Mouse (Mus musculus): ENCODE results near the gene Acsl6. TPM values are rescaled to one million over a fixed set of nuclear protein-coding genes. Genes with fewer than 3 reads are reported as not detected.

Gene Acsl6
- polyA plus RNA-seq, 1 experiment from 2014 or later, result 0.28 TPM

GRCm38 (mm10) chr11:54317795-54318194, 14.2 kb downstream of the Acsl6 start:
- Histone ChIP-seq H3K9ac (ENCODE audit: low read length) (no peak overlapping the region), H3K4me1 (ENCODE audit: control insufficient read depth in 2 of 2, insufficient read depth in 2 of 2, low read length in 2 of 2) (peaks cover 12 to 13% of the 10 kb centered on the region in 2 experiments), H3K36me3 (ENCODE audit: control insufficient read depth, insufficient read depth, low read length) (no peaks in the 10 kb centered on the region), H3K27me3 (ENCODE audit: control insufficient read depth, insufficient read depth, low read length) (no peaks in the 10 kb centered on the region), H3K27ac (replicated peaks in 1 of 2; ENCODE audit: control insufficient read depth in 1 of 2, insufficient read depth in 1 of 2, low read depth in 2 of 2, low read length in 2 of 2) (no peak overlapping the region), H3K4me3 (ENCODE audit: control insufficient read depth in 1 of 2, insufficient read depth in 1 of 2, low read depth in 1 of 2, low read length in 2 of 2) (no peak overlapping the region), H3K9me3 (ENCODE audit: control insufficient read depth, low read length) (no peaks in the 10 kb centered on the region), H3K4me2 (ENCODE audit: low read length) (no peak overlapping the region)
- no peak for ATAC-seq (ENCODE audit: insufficient number of reproducible peaks, insufficient read depth, low FRiP score, low read depth)
- 71% methylated on average over 3 of the region's 3 CpGs for WGBS

GRCm38 (mm10) chr11:54321802-54322532, 18.4 kb downstream of the Acsl6 start:
- Histone ChIP-seq H3K27me3 (ENCODE audit: control insufficient read depth, insufficient read depth, low read length) (no peaks in the 10 kb centered on the region), H3K4me2 (ENCODE audit: low read length) (no peak overlapping the region), H3K9ac (ENCODE audit: low read length) (no peak overlapping the region), H3K27ac (replicated peaks in 1 of 2; ENCODE audit: control insufficient read depth in 1 of 2, insufficient read depth in 1 of 2, low read depth in 2 of 2, low read length in 2 of 2) (no peak overlapping the region), H3K4me1 (ENCODE audit: control insufficient read depth in 2 of 2, insufficient read depth in 2 of 2, low read length in 2 of 2) (no peaks in the 10 kb centered on the region), H3K36me3 (ENCODE audit: control insufficient read depth, insufficient read depth, low read length) (no peaks in the 10 kb centered on the region), H3K4me3 (ENCODE audit: control insufficient read depth in 1 of 2, insufficient read depth in 1 of 2, low read depth in 1 of 2, low read length in 2 of 2) (no peak overlapping the region), H3K9me3 (ENCODE audit: control insufficient read depth, low read length) (no peaks in the 10 kb centered on the region)
- WGBS, result 60% methylated on average over 5 of the region's 5 CpGs
- no peak for ATAC-seq (ENCODE audit: insufficient number of reproducible peaks, insufficient read depth, low FRiP score, low read depth)

- Histone ChIP-seq H3K27ac (replicated peaks in 1 of 2; ENCODE audit: control insufficient read depth in 1 of 2, insufficient read depth in 1 of 2, low read depth in 2 of 2, low read length in 2 of 2) (no peak overlapping the region), H3K27me3 (ENCODE audit: control insufficient read depth, insufficient read depth, low read length) (no peaks in the 10 kb centered on the region), H3K9ac (ENCODE audit: low read length) (no peak overlapping the region), H3K9me3 (ENCODE audit: control insufficient read depth, low read length) (no peaks in the 10 kb centered on the region), H3K4me3 (ENCODE audit: control insufficient read depth in 1 of 2, insufficient read depth in 1 of 2, low read depth in 1 of 2, low read length in 2 of 2) (no peak overlapping the region), H3K4me1 (ENCODE audit: control insufficient read depth in 2 of 2, insufficient read depth in 2 of 2, low read length in 2 of 2) (no peaks in the 10 kb centered on the region), H3K4me2 (ENCODE audit: low read length) (no peak overlapping the region), H3K36me3 (ENCODE audit: control insufficient read depth, insufficient read depth, low read length) (no peaks in the 10 kb centered on the region)
- ATAC-seq (ENCODE audit: insufficient number of reproducible peaks, insufficient read depth, low FRiP score, low read depth), result no peak
- 63% methylated on average over 10 of the region's 10 CpGs for whole genome bisulfite sequencing
Measured at GRCm38 (mm10) chr11:54331463-54332183, 28.0 kb downstream of the Acsl6 start.

- H3K4me1 ChIP-seq (ENCODE audit: control insufficient read depth in 2 of 2, insufficient read depth in 2 of 2, low read length in 2 of 2), result no peaks in the 10 kb centered on the region
- no peaks in the 10 kb centered on the region for H3K36me3 ChIP-seq (ENCODE audit: control insufficient read depth, insufficient read depth, low read length)
- no peaks in the 10 kb centered on the region for H3K9me3 ChIP-seq (ENCODE audit: control insufficient read depth, low read length)
- H3K4me2 ChIP-seq (ENCODE audit: low read length), result no peak overlapping the region
- H3K4me3 ChIP-seq (ENCODE audit: control insufficient read depth in 1 of 2, insufficient read depth in 1 of 2, low read depth in 1 of 2, low read length in 2 of 2), result no peak overlapping the region
- no peak overlapping the region for H3K9ac ChIP-seq (ENCODE audit: low read length)
- no peak for ATAC-seq (ENCODE audit: insufficient number of reproducible peaks, insufficient read depth, low FRiP score, low read depth)
- no peaks in the 10 kb centered on the region; the same call in 1 of the 2 replicates for H3K27me3 ChIP-seq (ENCODE audit: control insufficient read depth, insufficient read depth, low read length)
- no peak overlapping the region for H3K27ac ChIP-seq (replicated peaks in 1 of 2; ENCODE audit: control insufficient read depth in 1 of 2, insufficient read depth in 1 of 2, low read depth in 2 of 2, low read length in 2 of 2)
- 36% methylated on average over 13 of the region's 13 CpGs for WGBS
Measured at GRCm38 (mm10) chr11:54336165-54336707, 32.6 kb downstream of the Acsl6 start.

- Histone ChIP-seq H3K4me2 (ENCODE audit: low read length) (no peak overlapping the region), H3K9me3 (ENCODE audit: control insufficient read depth, low read length) (no peaks in the 10 kb centered on the region), H3K36me3 (ENCODE audit: control insufficient read depth, insufficient read depth, low read length) (no peaks in the 10 kb centered on the region), H3K4me3 (ENCODE audit: control insufficient read depth in 1 of 2, insufficient read depth in 1 of 2, low read depth in 1 of 2, low read length in 2 of 2) (no peak overlapping the region), H3K27me3 (ENCODE audit: control insufficient read depth, insufficient read depth, low read length) (no peaks in the 10 kb centered on the region), H3K9ac (ENCODE audit: low read length) (no peak overlapping the region), H3K27ac (replicated peaks in 1 of 2; ENCODE audit: control insufficient read depth in 1 of 2, insufficient read depth in 1 of 2, low read depth in 2 of 2, low read length in 2 of 2) (no peak overlapping the region), H3K4me1 (ENCODE audit: control insufficient read depth in 2 of 2, insufficient read depth in 2 of 2, low read length in 2 of 2) (no peaks in the 10 kb centered on the region)
- 33% methylated on average over 4 of the region's 4 CpGs for WGBS
- ATAC-seq (ENCODE audit: insufficient number of reproducible peaks, insufficient read depth, low FRiP score, low read depth), result no peak
Measured at GRCm38 (mm10) chr11:54343703-54344102, 40.1 kb downstream of the Acsl6 start.

- Histone ChIP-seq H3K9ac (ENCODE audit: low read length) (no peak overlapping the region), H3K36me3 (ENCODE audit: control insufficient read depth, insufficient read depth, low read length) (no peaks in the 10 kb centered on the region), H3K9me3 (ENCODE audit: control insufficient read depth, low read length) (no peaks in the 10 kb centered on the region), H3K27ac (replicated peaks in 1 of 2; ENCODE audit: control insufficient read depth in 1 of 2, insufficient read depth in 1 of 2, low read depth in 2 of 2, low read length in 2 of 2) (no peak overlapping the region), H3K27me3 (ENCODE audit: control insufficient read depth, insufficient read depth, low read length) (no peaks in the 10 kb centered on the region), H3K4me3 (ENCODE audit: control insufficient read depth in 1 of 2, insufficient read depth in 1 of 2, low read depth in 1 of 2, low read length in 2 of 2) (no peak overlapping the region), H3K4me1 (ENCODE audit: control insufficient read depth in 2 of 2, insufficient read depth in 2 of 2, low read length in 2 of 2) (no peaks in the 10 kb centered on the region), H3K4me2 (ENCODE audit: low read length) (no peak overlapping the region)
- WGBS, result 59% methylated on average over 5 of the region's 5 CpGs
- no peak for ATAC-seq (ENCODE audit: insufficient number of reproducible peaks, insufficient read depth, low FRiP score, low read depth)
Measured at GRCm38 (mm10) chr11:54351704-54352103, 48.1 kb downstream of the Acsl6 start.

GRCm38 (mm10) chr11:54353121-54353576, 49.6 kb downstream of the Acsl6 start:
- H3K4me3 ChIP-seq (ENCODE audit: control insufficient read depth in 1 of 2, insufficient read depth in 1 of 2, low read depth in 1 of 2, low read length in 2 of 2), result no peak overlapping the region
- no peaks in the 10 kb centered on the region for H3K27me3 ChIP-seq (ENCODE audit: control insufficient read depth, insufficient read depth, low read length)
- ATAC-seq (ENCODE audit: insufficient number of reproducible peaks, insufficient read depth, low FRiP score, low read depth), result no peak
- 46% methylated on average over 8 of the region's 8 CpGs for WGBS
- H3K4me2 ChIP-seq (ENCODE audit: low read length), result no peak overlapping the region
- H3K27ac ChIP-seq (replicated peaks in 1 of 2; ENCODE audit: control insufficient read depth in 1 of 2, insufficient read depth in 1 of 2, low read depth in 2 of 2, low read length in 2 of 2), result no peak overlapping the region
- H3K9me3 ChIP-seq (ENCODE audit: control insufficient read depth, low read length), result 0 out of 2 replicates have a peak, but pooled peaks cover 2% of the 10 kb centered on the region
- no peak overlapping the region for H3K9ac ChIP-seq (ENCODE audit: low read length)
- H3K36me3 ChIP-seq (ENCODE audit: control insufficient read depth, insufficient read depth, low read length), result no peaks in the 10 kb centered on the region
- no peaks in the 10 kb centered on the region for H3K4me1 ChIP-seq (ENCODE audit: control insufficient read depth in 2 of 2, insufficient read depth in 2 of 2, low read length in 2 of 2)

Data from heart, embryonic 14.5 days (tissue).